Mouse (Mus musculus): Measurements from ENCODE around the gene Glo1. TPM values are rescaled to one million over a fixed set of nuclear protein-coding genes. Genes with fewer than 3 reads are reported as not detected.

Gene Glo1
- total RNA-seq, 2 experiments from 2014 or later: 155 to 156 TPM

DNA sequence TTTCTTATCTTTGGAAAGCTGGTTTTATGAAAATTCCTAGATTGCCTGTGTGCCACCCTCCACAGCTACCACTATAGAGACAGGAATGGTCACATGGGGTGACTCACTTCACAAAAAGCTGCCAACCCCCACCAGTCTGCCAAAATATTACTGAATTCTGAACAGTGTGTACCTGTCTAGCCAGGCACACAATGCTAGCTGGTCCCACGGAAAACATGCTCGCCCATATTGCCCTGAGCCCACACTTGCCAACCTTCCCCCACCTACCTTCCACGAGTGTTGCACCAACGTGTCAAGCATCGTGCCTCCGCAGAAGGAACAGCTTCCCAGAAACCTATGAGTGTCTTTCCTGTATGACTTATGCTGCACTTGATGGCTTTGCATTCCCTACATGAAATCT is 45.5 kb downstream of the Glo1 start:
- DNase-seq (ENCODE audit: low spot score in 2 of 2): peak; percentile 66 to 71

DNA sequence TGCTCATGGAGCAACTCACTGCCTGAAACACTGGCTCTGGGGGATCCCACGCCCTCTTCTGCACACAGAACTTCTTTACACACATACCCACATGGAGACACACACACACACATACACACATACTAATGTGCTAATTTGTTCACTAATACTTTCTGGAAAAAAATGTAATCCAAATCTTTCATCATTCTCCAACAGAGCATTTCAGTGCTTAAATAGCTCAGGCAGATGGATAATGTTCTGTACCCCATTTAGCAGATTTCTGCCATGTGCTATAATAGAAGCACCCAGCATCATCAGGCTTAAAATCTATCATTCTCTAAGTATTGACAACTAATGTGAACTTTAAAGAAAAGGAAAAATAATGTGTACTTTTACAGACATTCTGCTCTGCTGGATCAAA is 45.9 kb downstream of the Glo1 start:
- no peak for DNase-seq (ENCODE audit: low spot score in 2 of 2)

- no peak for DNase-seq (ENCODE audit: low spot score in 2 of 2)
Measured at GRCm38 (mm10) chr17:30576946-30577345, 49.7 kb downstream of the Glo1 start.

DNA sequence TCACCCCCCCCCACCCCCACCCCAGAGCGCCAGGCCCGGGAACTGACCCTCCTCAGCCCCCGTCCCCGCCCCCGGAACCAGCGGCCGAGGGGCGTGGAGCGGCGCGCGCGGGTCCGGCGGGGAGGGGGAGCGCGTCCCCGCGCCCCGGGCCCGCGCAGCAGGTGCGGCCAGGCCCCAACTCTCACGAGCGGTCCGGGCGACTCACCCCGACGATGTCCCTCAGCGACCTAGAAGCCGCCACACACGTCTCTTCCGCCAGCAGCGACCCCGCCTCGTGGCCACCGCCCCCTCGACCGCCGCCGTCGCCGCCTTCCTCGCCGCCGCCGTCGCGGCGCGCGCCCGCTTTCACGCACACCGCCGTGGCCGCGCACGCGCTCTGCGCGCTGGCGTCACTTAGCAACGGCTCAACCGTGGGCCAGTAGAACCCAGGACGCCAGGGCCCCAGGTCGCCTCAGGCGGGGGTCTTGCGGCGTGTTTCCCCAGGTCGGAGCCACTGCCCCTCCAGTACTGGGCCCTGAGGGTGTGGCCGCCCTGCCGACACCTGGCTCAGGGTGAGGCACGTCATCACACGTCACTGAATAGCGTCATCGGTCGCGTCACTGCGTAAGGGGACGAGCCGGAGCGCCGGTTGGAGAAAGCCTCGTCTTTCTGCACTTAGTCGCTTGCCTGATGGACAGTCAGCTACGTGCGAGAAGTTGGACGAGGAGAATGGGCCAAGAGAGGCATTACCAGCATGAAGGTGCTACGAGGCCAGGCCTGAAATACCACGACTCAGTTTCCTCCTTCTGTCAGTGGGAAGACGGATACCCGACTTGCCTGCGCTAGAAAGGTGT is 50.5 kb downstream of the Glo1 start, which contains the start of gene Btbd9:
Gene Btbd9, minus strand, starts transcription at position 548 of the 833 bp plus-strand sequence.
- peak; percentile 97 for DNase-seq (ENCODE audit: low spot score in 2 of 2)

DNA sequence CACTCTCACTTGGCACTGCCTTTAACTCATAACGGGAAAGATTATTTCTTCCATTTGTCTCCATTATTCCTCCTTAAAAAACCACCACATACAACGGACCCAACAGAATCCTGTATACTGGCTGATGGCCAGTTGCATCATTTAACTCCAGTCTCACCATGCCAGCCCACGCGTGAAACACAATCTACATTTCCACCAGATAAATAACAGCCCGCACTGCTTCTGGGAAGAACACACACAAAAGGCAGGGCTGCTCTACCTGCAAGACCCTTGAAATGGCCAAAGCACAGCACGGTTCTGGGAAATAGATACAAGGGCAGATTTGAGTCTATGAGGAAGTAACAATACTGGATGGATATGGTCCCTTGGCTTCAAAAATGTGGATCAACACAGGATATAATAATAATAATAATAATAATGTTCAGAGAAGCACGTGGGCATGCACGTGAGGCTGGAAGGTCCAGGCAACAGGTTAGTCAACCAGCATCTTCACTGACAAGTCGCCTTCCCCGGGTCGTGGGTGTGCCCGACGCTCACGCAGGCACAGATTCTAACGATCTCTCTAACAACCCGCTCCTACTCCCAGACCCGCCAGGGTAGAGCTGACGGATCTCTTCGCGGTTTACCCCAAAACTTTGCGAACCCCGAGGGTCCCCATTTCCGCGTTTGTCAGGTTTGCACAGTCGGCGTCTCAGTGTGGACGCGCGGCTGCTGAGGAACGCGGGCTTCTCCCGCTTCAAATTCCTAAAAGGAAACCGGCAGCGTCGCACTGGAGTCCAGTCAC is 51.4 kb downstream of the Glo1 start:
- DNase-seq (ENCODE audit: low spot score in 2 of 2): peak; percentile 48 to 74

DNA sequence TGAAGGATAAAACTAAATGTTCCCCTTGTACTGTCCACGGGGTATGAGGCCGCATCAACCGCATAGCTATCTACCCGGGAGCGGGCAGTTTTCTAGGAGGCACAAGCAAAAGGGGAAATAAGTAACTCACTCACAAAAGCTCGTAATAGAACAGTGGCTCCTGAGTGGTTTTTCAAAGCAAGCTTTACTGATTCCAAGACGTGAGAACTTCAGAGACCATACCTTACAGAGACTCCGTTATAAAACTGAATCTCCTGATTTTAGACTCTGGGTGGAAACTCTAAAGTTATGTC is 51.9 kb downstream of the Glo1 start:
- no peak for DNase-seq (ENCODE audit: low spot score in 2 of 2)

- no peak for DNase-seq (ENCODE audit: low spot score in 2 of 2)
Measured at GRCm38 (mm10) chr17:30573990-30574782, 52.5 kb downstream of the Glo1 start.

GRCm38 (mm10) chr17:30570971-30571370 is 55.7 kb downstream of the Glo1 start:
- no peak for DNase-seq (ENCODE audit: low spot score in 2 of 2)

GRCm38 (mm10) chr17:30570173-30570572 is 56.5 kb downstream of the Glo1 start:
- DNase-seq (ENCODE audit: low spot score in 2 of 2): no peak

- DNase-seq (ENCODE audit: low spot score in 2 of 2): no peak
Measured at GRCm38 (mm10) chr17:30568473-30568872, 58.2 kb downstream of the Glo1 start.

DNA sequence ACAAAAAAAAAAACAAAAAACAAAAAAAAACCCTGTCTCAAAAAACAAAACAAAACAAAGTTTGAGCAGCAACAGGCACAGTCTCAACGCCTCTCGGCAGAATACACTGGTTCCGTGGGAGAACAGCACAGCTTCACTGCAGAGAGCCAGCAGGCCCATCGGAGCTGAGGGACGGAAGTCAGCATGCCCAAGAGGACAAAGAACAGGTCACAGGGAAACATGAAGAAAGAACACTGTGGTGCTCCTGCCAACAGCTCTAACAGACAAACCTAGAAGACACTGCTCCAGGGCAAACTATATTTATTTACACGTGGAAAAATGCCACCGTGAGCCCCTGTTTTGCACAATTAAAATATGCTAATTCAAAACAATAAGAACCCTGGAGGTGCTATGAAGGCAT is 61.7 kb downstream of the Glo1 start:
- DNase-seq (ENCODE audit: low spot score in 2 of 2): no peak

GRCm38 (mm10) chr17:30564407-30564806 is 62.3 kb downstream of the Glo1 start:
- DNase-seq (ENCODE audit: low spot score in 2 of 2): no peak

DNA sequence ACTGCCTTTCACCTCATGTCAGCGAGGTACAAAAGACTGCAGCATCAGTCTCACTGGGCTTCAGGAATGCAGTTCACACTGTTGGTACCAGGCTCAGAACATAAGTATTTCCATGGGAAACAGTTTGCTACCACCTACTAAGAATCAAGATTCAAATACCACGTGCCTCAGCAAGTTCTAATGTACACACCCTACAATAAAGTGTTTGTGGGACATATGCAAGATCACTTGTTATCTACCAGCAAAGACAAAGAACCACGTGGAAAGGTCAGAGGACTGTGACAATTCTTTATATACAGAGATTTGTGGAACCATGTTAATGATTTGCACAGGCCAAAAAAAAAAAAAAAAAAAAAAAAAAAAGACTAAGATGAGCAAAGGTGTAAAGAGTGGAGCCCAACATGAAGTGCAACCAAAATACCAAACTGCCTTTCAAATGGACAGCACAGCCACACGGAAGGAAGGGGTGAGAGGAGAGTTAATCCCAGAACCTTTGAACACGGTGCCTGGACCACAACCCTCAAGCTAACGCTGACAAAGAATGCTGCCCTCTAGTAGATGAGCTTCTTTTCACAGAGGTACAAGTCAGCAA is 63.1 kb downstream of the Glo1 start:
- DNase-seq (ENCODE audit: low spot score in 2 of 2): no peak

GRCm38 (mm10) chr17:30562770-30563169 is 63.9 kb downstream of the Glo1 start:
- DNase-seq (ENCODE audit: low spot score in 2 of 2): no peak

- DNase-seq (ENCODE audit: low spot score in 2 of 2): peak; percentile 57 to 72
Measured at GRCm38 (mm10) chr17:30559536-30559935, 67.1 kb downstream of the Glo1 start.

- DNase-seq (ENCODE audit: low spot score in 2 of 2): no peak
Measured at GRCm38 (mm10) chr17:30558623-30559022, 68.0 kb downstream of the Glo1 start.

DNA sequence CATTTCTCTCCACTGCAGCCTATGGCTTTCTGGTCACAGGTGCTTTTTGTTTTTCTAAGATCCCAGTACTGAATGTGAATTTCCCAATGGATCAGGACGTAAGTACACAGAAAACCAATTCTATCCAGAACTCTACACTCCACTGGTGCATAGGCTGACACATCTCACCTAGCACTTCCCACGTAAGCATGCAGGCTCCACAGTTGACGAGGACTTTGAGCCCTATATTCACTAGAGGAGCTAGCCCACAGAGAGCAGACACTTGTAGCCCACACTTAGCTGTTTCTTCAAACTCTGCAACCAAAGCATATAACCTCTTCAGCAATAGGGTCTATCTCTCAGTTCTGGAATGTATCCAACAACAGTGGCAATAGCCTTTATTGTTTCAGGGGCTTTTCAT is 70.2 kb downstream of the Glo1 start:
- no peak for DNase-seq (ENCODE audit: low spot score in 2 of 2)

GRCm38 (mm10) chr17:30553027-30553937 is 73.4 kb downstream of the Glo1 start:
- DNase-seq (ENCODE audit: low spot score in 2 of 2): no peak

- peak; percentile 64 to 75 for DNase-seq (ENCODE audit: low spot score in 2 of 2)
Measured at GRCm38 (mm10) chr17:30550774-30551107, 75.9 kb downstream of the Glo1 start.
